Mouse (Mus musculus) stomach, postnatal 0 days (tissue): ENCODE results near the gene Cd160.

ENCODE experiments used
- CTCF ChIP-seq: IDR thresholded peaks from 2 replicates; pipeline ENCODE4 v1.5.1; 2016; ENCODE audit warnings: antibody characterized with exemption, low read depth, mild to moderate bottlenecking, moderate library complexity
- EP300 ChIP-seq: optimal IDR thresholded peaks from 2 replicates; pipeline ENCODE3; 2016; ENCODE audit warnings: antibody characterized with exemption

- TF ChIP-seq CTCF (no peak), EP300 (no peak)
Observed at GRCm38 (mm10) chr3:96829856-96830255, 705 bp upstream of the Cd160 start.
